Mouse (Mus musculus) heart, embryonic 12.5 days (tissue): ENCODE results near the gene Cacnb3. TPM values are rescaled to one million over a fixed set of nuclear protein-coding genes. Genes with fewer than 3 reads are reported as not detected.

Experiments used
- ATAC-seq: fragments of 200-750 bp; cut with Nextera tagmentation; 2 replicates; pipeline ENCODE4 v1.8.0; 2017; ENCODE audit warnings: moderate TSS enrichment, moderate library complexity; ENCODE audit not compliant: insufficient number of reproducible peaks, low FRiP score
- H3K27ac ChIP-seq: fragments of 300-500 bp; sonication (generic); 2 replicates; pipeline ENCODE4 v1.5.1; 2016; ENCODE audit warnings: mild to moderate bottlenecking, moderate library complexity; ENCODE audit not compliant: poor library complexity, severe bottlenecking
- H3K27me3 ChIP-seq: fragments of 300-500 bp; sonication (generic); replicated peaks from 2 replicates; pipeline ENCODE4 v1.6.1; 2016; ENCODE audit warnings: mild to moderate bottlenecking, moderate library complexity
- H3K36me3 ChIP-seq: fragments of 300-500 bp; sonication (generic); 2 replicates; pipeline ENCODE4 v1.6.1; 2016; ENCODE audit warnings: mild to moderate bottlenecking, moderate library complexity
- H3K4me1 ChIP-seq: fragments of 300-500 bp; sonication (generic); replicated peaks from 2 replicates; pipeline ENCODE4 v1.6.1; 2016; ENCODE audit warnings: mild to moderate bottlenecking
- H3K4me2 ChIP-seq: fragments of 300-500 bp; sonication (generic); 2 replicates; pipeline ENCODE4 v1.6.1; 2016; ENCODE audit warnings: mild to moderate bottlenecking, moderate library complexity
- H3K4me3 ChIP-seq: fragments of 300-500 bp; sonication (generic); 2 replicates; pipeline ENCODE4 v1.5.1; 2016; ENCODE audit warnings: mild to moderate bottlenecking
- H3K9ac ChIP-seq: fragments of 300-500 bp; sonication (generic); 2 replicates; pipeline ENCODE4 v1.6.1; 2016; ENCODE audit warnings: mild to moderate bottlenecking, moderate library complexity
- H3K9me3 ChIP-seq: fragments of 300-500 bp; sonication (generic); replicated peaks from 2 replicates; pipeline ENCODE4 v1.6.1; 2016; ENCODE audit warnings: mild to moderate bottlenecking, moderate library complexity
- WGBS: fragments of 180-500 bp; shearing (Covaris S2); methylation state at CpG from one replicate; pipeline ENCODE4 v1.1.7; 2016; 5-methylcytosine and 5-hydroxymethylcytosine counted together
- polyA plus RNA-seq: library from polyadenylated mRNA; unstranded; fragments of >200 nt; fragmentation: Nextera tagmentation; extraction: Ambion mirVana; gene quantifications from 2 replicates; pipeline ENCODE4 v1.2.1, GENCODE M21; 2016

Cacnb3 gene
- polyA plus RNA-seq, 1 experiment from 2014 or later, result 10.3 TPM

GRCm38 (mm10) chr15:98623361-98623821, 7.2 kb upstream of the Cacnb3 start:
- peaks cover 15% of the 10 kb centered on the region for H3K4me1 ChIP-seq
- no peak for ATAC-seq
- H3K36me3 ChIP-seq, result no peaks in the 10 kb centered on the region
- H3K27ac ChIP-seq, result no peak overlapping the region
- 52% methylated on average over 5 of the region's 5 CpGs for WGBS
- no peak overlapping the region for H3K4me3 ChIP-seq
- H3K27me3 ChIP-seq, result peaks cover 27% of the 10 kb centered on the region; the same call in 1 of the 2 replicates
- no peak overlapping the region for H3K4me2 ChIP-seq
- peaks cover 4% of the 10 kb centered on the region; the same call in 1 of the 2 replicates for H3K9me3 ChIP-seq
- H3K9ac ChIP-seq, result no peak overlapping the region

- Histone ChIP-seq H3K9ac (no peak overlapping the region; the same call in 1 of the 2 replicates), H3K36me3 (no peaks in the 10 kb centered on the region), H3K4me3 (no peak overlapping the region), H3K9me3 (0 out of 2 replicates have a peak, but pooled peaks cover 4% of the 10 kb centered on the region), H3K4me1 (peaks cover 28% of the 10 kb centered on the region), H3K27me3 (peaks cover 37% of the 10 kb centered on the region), H3K27ac (no peak overlapping the region), H3K4me2 (no peak overlapping the region)
- no peak for ATAC-seq
- 33% methylated on average over 8 of the region's 8 CpGs for WGBS
Measured at GRCm38 (mm10) chr15:98626078-98626477, 4.6 kb upstream of the Cacnb3 start.

DNA sequence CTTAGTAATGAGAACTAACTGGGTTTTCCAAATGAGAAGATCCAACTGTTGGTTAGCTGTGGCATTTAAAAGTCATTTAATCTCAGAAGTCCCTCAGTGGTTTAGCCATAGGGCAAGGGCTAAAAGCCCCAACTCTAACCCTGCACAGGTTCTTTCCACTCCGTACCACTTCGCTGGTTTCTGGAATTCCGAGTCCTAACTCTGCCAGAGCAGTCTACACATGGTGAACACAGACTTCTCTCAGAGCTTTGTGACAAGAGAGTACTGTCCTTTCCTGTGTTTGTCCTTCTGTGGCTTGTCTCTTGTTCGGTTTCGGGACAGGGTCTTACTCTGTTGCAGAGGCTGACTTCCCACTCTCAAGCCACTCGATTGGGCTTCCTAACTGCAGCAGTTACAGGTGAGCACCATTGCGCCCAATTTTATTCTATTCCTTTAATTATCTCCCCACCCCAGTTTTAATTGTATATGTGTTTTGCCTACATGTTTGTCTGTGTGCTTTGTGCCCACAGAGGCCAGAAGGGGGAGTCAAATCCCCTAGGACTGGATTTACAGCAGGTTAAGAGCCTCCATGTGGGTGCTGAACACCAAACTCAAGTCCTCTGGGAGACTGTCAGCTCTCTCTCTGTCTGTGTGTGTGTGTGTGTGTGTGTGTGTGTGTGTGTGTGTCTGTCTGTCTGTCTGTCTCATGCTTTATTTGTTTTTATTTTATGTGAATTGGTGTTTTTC, 4.0 kb upstream of the Cacnb3 start:
- Histone ChIP-seq H3K27ac (no peak overlapping the region), H3K4me3 (no peak overlapping the region), H3K36me3 (no peaks in the 10 kb centered on the region), H3K9ac (no peak overlapping the region), H3K27me3 (peaks cover 42% of the 10 kb centered on the region), H3K9me3 (0 out of 2 replicates have a peak, but pooled peaks cover 4% of the 10 kb centered on the region), H3K4me2 (no peak overlapping the region), H3K4me1 (peaks cover 32% of the 10 kb centered on the region)
- WGBS, result 77% methylated on average over 7 of the region's 7 CpGs
- no peak for ATAC-seq

- 0 out of 2 replicates have a peak, but pooled peaks cover 3% of the 10 kb centered on the region for H3K9me3 ChIP-seq
- WGBS, result 12% methylated on average over 20 of the region's 20 CpGs
- H3K4me2 ChIP-seq, result peak overlapping the region; percentile 64
- H3K36me3 ChIP-seq, result no peaks in the 10 kb centered on the region
- H3K27ac ChIP-seq, result 0 out of 2 replicates have a peak overlapping the region, but pooled peaks have one; percentile 9
- no peak for ATAC-seq
- H3K27me3 ChIP-seq, result peaks cover 53% of the 10 kb centered on the region
- peak overlapping the region; percentile 50; the same call in 1 of the 2 replicates for H3K9ac ChIP-seq
- H3K4me3 ChIP-seq, result peak overlapping the region; percentile 18
- H3K4me1 ChIP-seq, result peaks cover 46% of the 10 kb centered on the region
Measured at GRCm38 (mm10) chr15:98628589-98629254, 1.9 kb upstream of the Cacnb3 start.

GRCm38 (mm10) chr15:98629464-98629863, 1.2 kb upstream of the Cacnb3 start:
- H3K9me3 ChIP-seq, result no peaks in the 10 kb centered on the region
- peaks cover 61% of the 10 kb centered on the region for H3K27me3 ChIP-seq
- no peak overlapping the region for H3K27ac ChIP-seq
- H3K9ac ChIP-seq, result no peak overlapping the region
- no peak overlapping the region for H3K4me3 ChIP-seq
- H3K36me3 ChIP-seq, result no peaks in the 10 kb centered on the region
- peaks cover 53% of the 10 kb centered on the region for H3K4me1 ChIP-seq
- H3K4me2 ChIP-seq, result peak overlapping the region; percentile 64
- ATAC-seq, result no peak
- 31% methylated on average over 6 of the region's 6 CpGs for WGBS

GRCm38 (mm10) chr15:98631493-98631892, 853 bp downstream of the Cacnb3 start:
- H3K36me3 ChIP-seq, result no peaks in the 10 kb centered on the region
- peak overlapping the region; percentile 81 for H3K4me2 ChIP-seq
- peaks cover 58% of the 10 kb centered on the region for H3K4me1 ChIP-seq
- 0 out of 2 replicates have a peak overlapping the region, but pooled peaks have one; percentile 55 for H3K9ac ChIP-seq
- H3K4me3 ChIP-seq, result peak overlapping the region; percentile 76
- ATAC-seq, result 0 out of 2 replicates have a peak, but pooled peaks have one; percentile 9
- H3K9me3 ChIP-seq, result no peaks in the 10 kb centered on the region
- no peak overlapping the region for H3K27ac ChIP-seq
- H3K27me3 ChIP-seq, result peaks cover 74% of the 10 kb centered on the region
- under 1% methylated on average over 18 of the region's 18 CpGs for WGBS

DNA sequence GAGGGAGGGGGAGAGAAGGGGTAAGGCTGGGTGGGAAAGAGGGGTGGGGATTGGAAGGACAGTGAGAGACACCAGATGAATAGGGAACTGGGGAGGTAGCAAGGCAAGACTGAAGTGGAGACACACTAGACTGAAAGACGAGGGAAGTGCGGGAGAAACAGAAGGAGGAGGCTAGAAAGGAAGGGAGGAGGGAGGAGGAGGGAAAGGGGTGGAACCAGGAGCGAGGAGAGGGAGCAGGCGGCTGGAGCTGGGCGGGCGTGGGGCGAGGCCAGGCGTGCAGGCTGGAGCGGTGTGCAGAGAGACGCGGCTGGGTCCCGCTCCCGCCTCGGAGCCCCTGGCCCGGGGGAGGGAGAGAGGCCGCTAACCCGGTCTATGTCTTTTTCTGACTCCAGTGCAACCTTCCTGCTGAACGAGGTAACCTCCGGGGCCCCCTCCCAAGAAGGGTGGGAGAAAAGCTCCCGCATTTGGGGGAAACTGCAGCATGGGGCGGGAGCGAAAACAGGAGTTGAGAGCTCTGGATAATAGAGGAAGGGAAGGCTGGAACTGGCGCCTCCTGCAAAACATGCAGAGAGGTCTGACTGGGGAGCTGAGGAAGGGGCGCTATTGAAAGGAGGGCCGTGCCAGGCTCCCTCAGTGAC, 1.6 kb downstream of the Cacnb3 start:
- H3K27me3 ChIP-seq, result peaks cover 76% of the 10 kb centered on the region
- H3K27ac ChIP-seq, result no peak overlapping the region
- peak; percentile 46; the same call in 1 of the 2 replicates for ATAC-seq
- peak overlapping the region; percentile 55 for H3K9ac ChIP-seq
- no peaks in the 10 kb centered on the region for H3K36me3 ChIP-seq
- peaks cover 57% of the 10 kb centered on the region for H3K4me1 ChIP-seq
- H3K4me3 ChIP-seq, result peak overlapping the region; percentile 76
- peak overlapping the region; percentile 81 for H3K4me2 ChIP-seq
- H3K9me3 ChIP-seq, result no peaks in the 10 kb centered on the region
- under 1% methylated on average over 25 of the region's 25 CpGs for whole genome bisulfite sequencing

DNA sequence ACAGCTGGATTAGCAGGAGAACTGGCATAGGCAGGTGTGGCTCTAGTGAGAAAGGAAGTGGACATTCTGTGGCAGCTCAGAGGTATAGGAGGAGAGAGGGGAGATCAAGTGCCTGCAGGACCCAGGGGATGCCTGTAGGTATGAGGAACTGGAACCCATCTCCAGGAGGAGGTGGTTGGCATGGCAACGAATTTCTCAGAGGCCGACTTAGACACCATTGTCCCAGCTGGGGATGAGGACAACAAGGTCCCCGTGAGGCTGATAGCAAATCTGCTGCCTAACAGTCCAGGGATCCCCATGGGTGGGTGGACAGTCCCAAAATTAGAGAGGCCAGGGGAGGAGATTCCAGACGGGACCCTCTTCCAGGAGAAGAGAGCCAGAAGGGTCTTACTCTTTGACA, 2.3 kb downstream of the Cacnb3 start:
- Histone ChIP-seq H3K4me3 (peak overlapping the region; percentile 76), H3K27ac (no peak overlapping the region), H3K9ac (no peak overlapping the region), H3K9me3 (no peaks in the 10 kb centered on the region), H3K27me3 (peaks cover 80% of the 10 kb centered on the region), H3K4me1 (peaks cover 57% of the 10 kb centered on the region), H3K36me3 (no peaks in the 10 kb centered on the region), H3K4me2 (peak overlapping the region; percentile 81)
- WGBS, result 5% methylated on average over 4 of the region's 4 CpGs
- no peak for ATAC-seq

DNA sequence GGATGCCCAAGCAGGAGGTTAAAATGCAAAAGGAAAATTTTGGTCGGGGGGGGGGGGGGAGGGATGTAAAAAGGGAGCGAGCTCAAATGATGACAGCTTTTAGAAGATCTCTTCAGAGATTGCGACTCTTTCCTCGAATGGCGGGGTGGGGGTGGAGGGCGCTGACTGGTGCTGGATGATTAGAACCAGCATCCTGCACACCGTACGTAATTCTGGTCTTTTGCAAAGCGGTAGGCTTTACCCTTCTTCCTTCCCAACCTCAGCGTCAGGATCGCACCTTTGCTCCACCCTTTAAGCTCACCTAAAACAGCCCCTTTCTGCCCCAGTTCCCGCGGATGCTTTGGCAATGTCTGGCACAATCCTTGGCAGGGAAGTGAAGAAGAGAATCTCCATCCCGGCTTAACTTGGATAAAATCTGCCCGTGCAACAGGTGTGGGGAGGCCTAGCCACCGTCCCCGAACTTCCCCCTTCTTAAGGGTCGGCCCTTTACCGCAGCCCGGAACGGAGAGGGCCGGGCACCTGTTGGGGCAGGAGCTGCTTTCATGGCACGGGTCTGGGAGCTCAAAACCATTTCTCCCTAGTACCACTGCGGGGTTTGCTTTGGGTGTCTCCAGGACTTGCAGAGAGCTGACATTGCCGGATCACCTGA, 3.3 kb downstream of the Cacnb3 start:
- H3K9me3 ChIP-seq, result no peaks in the 10 kb centered on the region
- no peaks in the 10 kb centered on the region for H3K36me3 ChIP-seq
- H3K4me2 ChIP-seq, result peak overlapping the region; percentile 81
- peaks cover 76% of the 10 kb centered on the region for H3K27me3 ChIP-seq
- WGBS, result 2% methylated on average over 25 of the region's 25 CpGs
- H3K27ac ChIP-seq, result no peak overlapping the region
- peak overlapping the region; percentile 80 for H3K9ac ChIP-seq
- no peak for ATAC-seq
- H3K4me3 ChIP-seq, result peak overlapping the region; percentile 76
- peaks cover 51% of the 10 kb centered on the region for H3K4me1 ChIP-seq

- no peaks in the 10 kb centered on the region for H3K9me3 ChIP-seq
- no peak overlapping the region; the same call in 1 of the 2 replicates for H3K27ac ChIP-seq
- WGBS, result 1% methylated on average over 52 of the region's 65 CpGs
- H3K4me3 ChIP-seq, result peak overlapping the region; percentile 76
- H3K27me3 ChIP-seq, result peaks cover 78% of the 10 kb centered on the region
- peak; percentile 54 for ATAC-seq
- no peaks in the 10 kb centered on the region for H3K36me3 ChIP-seq
- peak overlapping the region; percentile 80 for H3K9ac ChIP-seq
- peak overlapping the region; percentile 81 for H3K4me2 ChIP-seq
- peaks cover 45% of the 10 kb centered on the region for H3K4me1 ChIP-seq
Measured at GRCm38 (mm10) chr15:98634541-98635081, 4.0 kb downstream of the Cacnb3 start.
